Mouse (Mus musculus) cerebellum, adult 9-10 months (tissue): ENCODE results near the gene Psma6.
A peak's percentile ranks its signal among the peaks of the same experiment; 100 is the strongest.

Experiments
- DNase-seq: peaks from one replicate; pipeline ENCODE4 v3.0.0; 2022

Psma6 gene

GRCm38 (mm10) chr12:55440416-55440815, 56.4 kb downstream of the Psma6 start:
- no peak for DNase-seq

GRCm38 (mm10) chr12:55442245-55442644, 58.2 kb downstream of the Psma6 start:
- no peak for DNase-seq

- no peak for DNase-seq
Observed at GRCm38 (mm10) chr12:55442861-55443850, 59.1 kb downstream of the Psma6 start.

GRCm38 (mm10) chr12:55444031-55444451, 60.0 kb downstream of the Psma6 start:
- DNase-seq: no peak

GRCm38 (mm10) chr12:55445583-55445982, 61.6 kb downstream of the Psma6 start:
- no peak for DNase-seq

DNA sequence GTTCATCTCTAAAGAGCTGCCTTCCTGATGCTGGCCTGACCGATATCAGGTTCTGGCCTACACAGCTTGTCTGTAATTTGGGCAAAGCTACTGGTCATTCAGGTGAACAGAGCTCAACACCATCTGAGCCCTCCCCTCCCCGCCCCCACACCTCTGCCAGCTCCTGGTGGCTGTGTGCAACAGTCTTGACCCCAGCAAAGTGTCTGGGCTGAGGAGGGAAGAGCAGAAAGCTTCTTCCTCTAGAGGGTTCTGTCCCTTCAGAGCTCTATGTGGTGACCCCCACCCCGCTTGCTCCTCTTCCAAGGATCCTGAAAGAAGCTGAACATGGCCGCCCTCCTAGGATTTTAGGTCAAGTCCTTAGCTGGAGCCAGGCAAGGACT, 62.3 kb downstream of the Psma6 start:
- DNase-seq: no peak

DNA sequence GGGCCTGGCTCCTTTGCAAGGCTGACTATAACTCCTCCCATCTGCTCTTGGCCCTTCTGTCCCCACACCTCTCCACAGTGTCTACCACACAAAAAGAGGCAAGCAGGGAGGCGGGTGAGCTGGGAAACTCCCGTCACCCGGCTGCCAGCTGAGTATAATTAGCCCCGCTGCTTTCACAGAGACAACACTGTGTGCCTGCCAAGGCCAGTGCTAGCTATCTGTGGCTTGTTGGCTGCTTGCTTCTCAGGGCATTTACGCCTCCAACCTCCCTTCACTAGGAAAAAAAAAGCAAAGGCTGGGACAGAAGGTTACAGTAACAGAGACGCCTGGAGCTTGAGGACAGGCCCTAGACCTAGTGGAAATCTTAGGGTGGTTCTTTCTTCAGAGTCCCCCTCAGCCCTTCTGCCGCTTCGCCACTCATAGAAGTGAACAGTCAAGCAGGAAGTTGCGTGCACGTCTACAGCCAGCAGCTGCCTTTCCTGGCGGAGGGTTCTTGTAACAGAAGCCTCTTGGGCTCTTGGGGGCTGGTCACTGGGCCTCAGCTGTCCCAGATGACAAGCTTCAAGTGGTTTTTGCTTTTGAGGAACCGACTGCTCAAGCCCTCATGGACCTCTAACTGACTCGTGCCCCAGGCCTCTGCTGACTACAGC, 62.8 kb downstream of the Psma6 start:
- DNase-seq: peak; percentile 92

DNA sequence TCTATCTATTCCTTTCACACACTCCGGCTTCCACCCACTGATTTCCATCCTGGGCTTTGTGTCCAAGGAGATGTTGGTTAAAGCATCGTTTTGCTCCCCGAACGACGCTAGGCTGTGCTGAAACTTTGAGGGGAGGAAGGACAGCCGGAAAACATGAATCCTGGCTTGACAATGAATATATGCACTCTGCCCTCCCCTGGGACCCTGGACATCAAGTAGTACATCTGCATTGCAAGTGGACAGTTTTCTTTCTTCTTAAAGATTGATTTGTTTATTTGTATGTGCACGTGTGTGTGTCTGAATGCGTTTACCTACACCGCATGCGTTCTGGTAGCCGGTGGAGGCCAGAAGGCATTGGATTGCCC, 63.4 kb downstream of the Psma6 start:
- DNase-seq: no peak

GRCm38 (mm10) chr12:55448457-55448856, 64.4 kb downstream of the Psma6 start:
- no peak for DNase-seq

DNA sequence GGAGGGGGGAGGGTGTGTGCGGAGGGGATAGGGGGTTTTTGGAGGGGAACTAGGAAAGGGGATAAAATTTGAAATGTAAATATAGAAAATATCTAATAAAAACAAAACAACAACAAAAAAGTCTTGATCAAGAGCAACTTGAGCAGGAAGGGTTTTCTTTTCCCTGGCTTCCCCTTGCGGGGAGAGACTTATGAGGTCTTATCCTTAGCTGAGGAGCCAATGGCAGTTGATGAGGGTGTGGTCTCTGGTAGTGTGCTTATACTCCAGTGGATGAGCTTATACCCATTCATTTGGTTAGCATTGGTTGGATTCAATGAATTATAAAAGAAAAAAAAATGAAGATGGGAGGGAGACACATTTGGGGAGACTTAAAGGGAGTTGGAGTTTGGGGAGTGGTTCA, 65.0 kb downstream of the Psma6 start:
- no peak for DNase-seq

DNA sequence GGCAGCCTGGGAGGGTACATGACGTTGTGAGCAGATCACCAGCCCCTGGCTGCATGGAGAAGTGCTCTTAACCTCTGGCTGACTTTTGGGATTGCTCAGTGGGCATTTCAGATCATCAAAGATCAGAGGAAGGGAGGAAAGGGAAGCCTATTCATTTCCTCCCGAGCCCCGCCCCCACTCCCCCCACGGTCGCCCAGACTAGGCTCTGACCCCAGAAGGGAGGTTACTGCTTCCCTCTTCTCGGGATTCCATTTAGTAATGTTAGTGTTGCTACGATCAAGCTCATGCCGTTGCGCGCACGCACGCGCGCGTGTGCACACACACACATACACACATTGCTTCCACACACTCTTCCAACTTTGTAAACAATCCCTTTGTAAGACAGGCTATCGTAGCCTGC, 66.4 kb downstream of the Psma6 start:
- no peak for DNase-seq

GRCm38 (mm10) chr12:55452839-55453238, 68.8 kb downstream of the Psma6 start:
- DNase-seq: no peak

GRCm38 (mm10) chr12:55453924-55454323, 69.9 kb downstream of the Psma6 start:
- no peak for DNase-seq

GRCm38 (mm10) chr12:55455206-55455605, 71.2 kb downstream of the Psma6 start:
- DNase-seq: no peak

DNA sequence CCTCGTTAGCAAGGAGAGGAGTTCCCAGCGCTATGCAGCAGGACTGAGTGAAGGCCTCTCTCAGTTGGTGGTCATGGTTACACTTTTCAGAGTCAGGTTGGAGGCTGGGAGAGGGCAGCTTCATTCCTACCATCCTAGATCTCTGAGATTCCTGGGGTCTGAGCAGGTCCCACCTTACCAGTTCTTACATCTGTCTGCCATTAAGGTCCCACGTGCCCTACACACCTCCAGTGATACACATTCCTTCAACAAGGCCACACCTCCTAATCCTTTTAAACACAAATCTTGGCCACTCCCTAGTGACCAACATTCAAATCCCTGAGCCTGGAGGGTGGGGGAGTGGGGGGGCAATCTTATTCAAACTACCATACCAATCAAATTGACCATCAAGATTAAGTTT, 72.1 kb downstream of the Psma6 start:
- DNase-seq: no peak

DNA sequence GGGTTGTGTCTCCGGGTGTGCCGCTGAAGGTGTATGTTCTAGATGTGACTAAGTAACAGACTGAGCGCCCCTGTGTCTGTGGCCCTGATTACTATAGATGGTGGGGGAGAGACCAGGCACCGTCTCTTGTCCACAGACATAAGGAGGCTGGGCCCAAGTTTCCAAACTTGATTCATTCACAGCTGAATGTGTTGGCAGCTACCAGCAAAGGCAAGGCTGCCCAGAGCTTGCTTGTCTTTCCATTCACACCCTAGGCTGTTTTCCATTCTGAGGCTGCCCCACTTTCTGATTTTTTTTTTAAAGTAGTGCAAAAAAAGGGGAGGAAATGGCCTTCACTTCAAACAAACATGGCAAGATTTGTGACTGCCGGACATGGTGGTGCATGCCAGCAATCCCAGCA, 72.9 kb downstream of the Psma6 start:
- no peak for DNase-seq

DNA sequence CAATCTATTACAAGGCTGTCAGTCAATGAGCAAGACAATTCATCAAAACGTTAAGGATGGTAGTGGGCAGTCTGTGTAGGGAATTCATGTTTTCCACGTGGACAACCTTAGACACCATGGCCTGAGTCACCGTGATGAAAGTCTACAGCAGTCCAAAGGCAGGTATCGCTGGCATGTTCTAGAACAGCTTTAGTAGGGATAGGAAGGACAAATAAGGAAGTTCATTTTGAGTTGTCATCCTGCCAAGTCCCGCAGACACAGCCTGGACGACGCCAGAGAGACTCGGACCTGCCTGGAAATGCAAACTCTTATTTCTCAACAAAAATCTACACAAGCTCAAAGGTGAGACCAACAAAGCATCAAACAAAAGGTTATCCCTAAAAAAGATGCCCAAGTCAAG, 75.7 kb downstream of the Psma6 start:
- DNase-seq: no peak

DNA sequence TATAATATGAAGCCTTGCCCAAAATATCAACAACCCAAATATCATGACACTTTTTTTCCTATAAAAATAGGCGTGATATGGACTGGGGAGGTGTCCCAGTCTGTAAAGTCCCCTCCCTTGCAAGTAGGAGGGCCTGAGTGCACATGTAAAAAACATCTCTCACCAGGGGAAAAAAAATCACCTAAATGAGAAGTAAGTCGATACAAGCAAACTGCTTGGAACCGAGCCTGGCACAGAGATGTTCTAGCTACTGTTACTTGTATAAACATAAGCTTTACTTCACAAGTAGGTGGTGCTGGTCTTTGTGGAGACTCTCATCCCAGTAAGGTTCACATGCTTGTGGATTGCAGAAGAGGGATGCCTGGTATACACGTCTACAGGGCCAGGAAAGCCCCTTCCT, 76.9 kb downstream of the Psma6 start:
- no peak for DNase-seq

GRCm38 (mm10) chr12:55461767-55462166, 77.7 kb downstream of the Psma6 start:
- no peak for DNase-seq

DNA sequence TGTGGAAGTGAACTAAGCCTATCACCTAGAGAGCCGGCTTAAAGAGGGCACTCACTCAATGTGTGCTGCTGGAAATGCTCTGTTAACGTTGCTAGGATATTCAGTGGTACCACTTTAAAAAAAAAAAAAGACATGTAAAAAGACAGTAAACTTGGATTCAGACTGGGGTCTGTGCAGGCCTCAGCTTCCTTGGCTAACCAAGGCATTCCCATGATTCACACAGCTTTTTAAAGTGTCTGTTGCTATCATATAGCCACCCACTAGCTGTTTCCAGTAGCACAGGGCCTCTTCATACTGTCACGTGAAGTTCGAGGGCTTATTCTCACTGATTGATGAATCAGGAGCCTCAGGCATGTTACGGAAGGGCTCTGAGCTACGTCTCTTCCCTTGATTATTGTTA, 78.4 kb downstream of the Psma6 start:
- no peak for DNase-seq

DNA sequence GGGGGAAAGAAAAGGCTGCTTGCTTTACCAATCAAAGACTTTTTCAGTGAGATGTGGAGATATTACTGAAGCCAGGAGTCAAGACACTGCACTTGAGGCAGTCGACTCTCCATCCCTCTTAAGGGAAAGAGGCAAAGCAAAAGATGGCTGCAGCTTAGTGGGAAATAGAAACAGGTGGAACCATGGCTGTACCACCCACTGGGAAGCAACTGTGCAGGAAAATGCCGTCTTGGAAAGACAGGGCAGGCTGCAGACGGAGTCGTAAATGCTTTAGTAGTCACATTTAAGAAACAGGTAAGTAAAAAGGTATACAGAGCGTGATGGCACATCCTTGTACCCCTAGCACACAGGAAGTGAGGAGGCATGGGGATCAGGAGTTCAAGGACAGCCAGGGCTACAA, 79.1 kb downstream of the Psma6 start:
- peak; percentile 51 for DNase-seq

DNA sequence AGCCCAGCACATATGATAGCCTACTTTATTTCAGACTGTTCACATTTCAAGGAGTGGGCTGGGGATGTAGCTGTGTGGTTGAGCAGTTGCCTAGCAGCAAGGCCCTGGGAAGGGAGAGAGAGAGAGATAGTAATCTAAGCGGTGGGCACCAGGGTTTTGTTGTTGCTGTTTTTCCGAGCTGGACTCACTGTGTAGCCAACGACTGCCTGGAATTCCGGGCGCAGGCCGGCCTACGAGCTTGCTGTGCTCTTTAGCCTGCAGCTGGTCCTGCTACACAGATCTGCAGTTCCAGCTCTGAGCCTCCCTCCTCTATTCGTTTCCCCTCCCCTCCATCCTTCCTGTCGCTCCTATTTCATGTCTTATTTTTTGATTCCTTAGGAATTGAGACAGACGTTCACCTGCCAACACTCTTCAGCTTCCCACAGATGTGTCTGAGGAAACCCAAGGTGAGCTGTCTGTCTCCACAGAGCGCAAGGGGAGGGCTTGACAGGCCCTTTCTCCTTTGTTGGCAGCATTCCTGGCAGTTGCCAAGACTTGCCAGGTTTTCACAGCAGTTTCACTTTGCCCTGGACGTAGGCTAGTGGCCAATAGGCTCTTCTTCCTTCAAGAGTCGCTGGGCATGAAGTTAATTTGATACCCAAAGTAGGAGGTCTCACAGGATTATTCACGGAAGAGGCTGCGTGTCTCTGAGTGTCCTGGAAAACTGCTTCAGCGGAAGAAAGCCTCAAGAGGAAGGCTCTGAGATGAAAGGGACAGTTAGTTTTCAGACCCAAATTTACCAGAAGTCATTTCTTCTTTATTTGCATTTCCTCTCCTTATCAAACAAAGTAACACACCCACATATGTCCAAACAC, 80.2 kb downstream of the Psma6 start:
- DNase-seq: peak; percentile 57

- DNase-seq: no peak
Observed at GRCm38 (mm10) chr12:55464846-55465361, 80.9 kb downstream of the Psma6 start.
